Mouse (Mus musculus): Measurements from ENCODE around the gene Cryl1. TPM values are rescaled to one million over a fixed set of nuclear protein-coding genes. Genes with fewer than 3 reads are reported as not detected.

Gene Cryl1
- total RNA-seq (2015) (38.1 and 40.5 TPM in 2 replicates), total RNA-seq (2017) (35.8 and 36.3 TPM in 2 replicates)

GRCm38 (mm10) chr14:57398065-57398757 lies at the start of gene Cryl1:
TSS of gene Cryl1 (minus strand) at chr14:57398529.
- peak; percentile 98 for ATAC-seq (ENCODE audit: poor library complexity, severe bottlenecking)

GRCm38 (mm10) chr14:57430451-57430850 lies 32.1 kb upstream of the Cryl1 start:
- no peak for ATAC-seq (ENCODE audit: poor library complexity, severe bottlenecking)

GRCm38 (mm10) chr14:57424212-57424561 lies 25.9 kb upstream of the Cryl1 start:
- ATAC-seq (ENCODE audit: poor library complexity, severe bottlenecking): no peak

GRCm38 (mm10) chr14:57423432-57424211 lies 25.3 kb upstream of the Cryl1 start, which contains the start of gene Ift88:
TSS of gene Ift88 (plus strand) at chr14:57424062.
- peak; percentile 100 for ATAC-seq (ENCODE audit: poor library complexity, severe bottlenecking)

- peak; percentile 64 for ATAC-seq (ENCODE audit: poor library complexity, severe bottlenecking)
Measured at GRCm38 (mm10) chr14:57417187-57417586, 18.9 kb upstream of the Cryl1 start.

GRCm38 (mm10) chr14:57412166-57412565 lies 13.8 kb upstream of the Cryl1 start:
- no peak for ATAC-seq (ENCODE audit: poor library complexity, severe bottlenecking)

- no peak for ATAC-seq (ENCODE audit: poor library complexity, severe bottlenecking)
Measured at GRCm38 (mm10) chr14:57409106-57409505, 10.8 kb upstream of the Cryl1 start.

GRCm38 (mm10) chr14:57408100-57408499 lies 9.8 kb upstream of the Cryl1 start:
- no peak for ATAC-seq (ENCODE audit: poor library complexity, severe bottlenecking)

- no peak for ATAC-seq (ENCODE audit: poor library complexity, severe bottlenecking)
Measured at GRCm38 (mm10) chr14:57407039-57407987, 9.0 kb upstream of the Cryl1 start.

- no peak for ATAC-seq (ENCODE audit: poor library complexity, severe bottlenecking)
Measured at GRCm38 (mm10) chr14:57402815-57403214, 4.5 kb upstream of the Cryl1 start.

- ATAC-seq (ENCODE audit: poor library complexity, severe bottlenecking): peak; percentile 67
Measured at GRCm38 (mm10) chr14:57398813-57399427, 591 bp upstream of the Cryl1 start.

GRCm38 (mm10) chr14:57397221-57397620 lies 1.1 kb downstream of the Cryl1 start:
- ATAC-seq (ENCODE audit: poor library complexity, severe bottlenecking): no peak

GRCm38 (mm10) chr14:57395470-57395869 lies 2.9 kb downstream of the Cryl1 start:
- ATAC-seq (ENCODE audit: poor library complexity, severe bottlenecking): no peak

GRCm38 (mm10) chr14:57392278-57392677 lies 6.1 kb downstream of the Cryl1 start:
- no peak for ATAC-seq (ENCODE audit: poor library complexity, severe bottlenecking)

- no peak for ATAC-seq (ENCODE audit: poor library complexity, severe bottlenecking)
Measured at GRCm38 (mm10) chr14:57391621-57392020, 6.7 kb downstream of the Cryl1 start.

GRCm38 (mm10) chr14:57386758-57387561 lies 11.4 kb downstream of the Cryl1 start:
- ATAC-seq (ENCODE audit: poor library complexity, severe bottlenecking): peak; percentile 83

- ATAC-seq (ENCODE audit: poor library complexity, severe bottlenecking): no peak
Measured at GRCm38 (mm10) chr14:57385667-57386066, 12.7 kb downstream of the Cryl1 start.

- ATAC-seq (ENCODE audit: poor library complexity, severe bottlenecking): no peak
Measured at GRCm38 (mm10) chr14:57377531-57377930, 20.8 kb downstream of the Cryl1 start.

GRCm38 (mm10) chr14:57376956-57377355 lies 21.4 kb downstream of the Cryl1 start:
- no peak for ATAC-seq (ENCODE audit: poor library complexity, severe bottlenecking)

- ATAC-seq (ENCODE audit: poor library complexity, severe bottlenecking): no peak
Measured at GRCm38 (mm10) chr14:57376016-57376415, 22.3 kb downstream of the Cryl1 start.
